Mouse (Mus musculus) MEL (cell line): Measurements from ENCODE around the gene Mrpl53.

Experiments
- BHLHE40 ChIP-seq: IDR thresholded peaks from 2 replicates; pipeline ENCODE4 v1.6.1; 2012; ENCODE audit warnings: low read depth, mild to moderate bottlenecking, inconsistent platforms, low read length, improper control_type of control experiment, borderline replicate concordance
- CHD2 ChIP-seq: IDR thresholded peaks from 2 replicates; pipeline ENCODE4 v1.6.1; 2011; ENCODE audit warnings: low read length, improper control_type of control experiment
- CTCF ChIP-seq, 3 experiments: IDR thresholded peaks in 2 of 3; conservative IDR thresholded peaks in 1 of 3; 2 replicates each; pipeline ENCODE4 v1.5.1; 2011 to 2012; ENCODE audit warnings: low read length in 3 of 3, low read depth in 2 of 3, mild to moderate bottlenecking in 2 of 3, improper control_type of control experiment in 1 of 3, inconsistent platforms in 1 of 3, mixed read lengths in 1 of 3, moderate library complexity in 1 of 3; ENCODE audit not compliant: control insufficient read depth in 1 of 3, insufficient read depth in 1 of 3, poor library complexity in 1 of 3, severe bottlenecking in 1 of 3
- EP300 ChIP-seq, 2 experiments: IDR thresholded peaks; 2 replicates each; pipeline ENCODE4 v1.6.1; 2011; ENCODE audit warnings: improper control_type of control experiment in 2 of 2, low read length in 2 of 2, low read depth in 1 of 2, mild to moderate bottlenecking in 1 of 2
- MXI1 ChIP-seq: IDR thresholded peaks from 2 replicates; pipeline ENCODE4 v1.6.1; 2011; ENCODE audit warnings: mild to moderate bottlenecking, low read depth, low read length, improper control_type of control experiment
- MYC ChIP-seq: IDR thresholded peaks from 2 replicates; pipeline ENCODE4 v1.6.1; 2011; ENCODE audit warnings: low read depth, mild to moderate bottlenecking, low read length, improper control_type of control experiment, moderate library complexity
- NRF1 ChIP-seq: IDR thresholded peaks from 2 replicates; pipeline ENCODE4 v1.6.1; 2014; ENCODE audit warnings: low read depth, mild to moderate bottlenecking, inconsistent platforms, low read length, improper control_type of control experiment, moderate library complexity; ENCODE audit not compliant: poor library complexity, insufficient read depth, severe bottlenecking
- POLR2A ChIP-seq, 2 experiments: IDR thresholded peaks; 2 replicates each; pipeline ENCODE4 v1.6.1; 2011 to 2012; ENCODE audit warnings: low read length in 2 of 2, mild to moderate bottlenecking in 2 of 2, control low read depth in 1 of 2, improper control_type of control experiment in 1 of 2, low read depth in 1 of 2, moderate library complexity in 1 of 2; ENCODE audit not compliant: control insufficient read depth in 1 of 2, insufficient read depth in 1 of 2, poor library complexity in 1 of 2
- POLR2AphosphoS5 ChIP-seq: IDR thresholded peaks from 2 replicates; pipeline ENCODE4 v1.6.1; 2012; ENCODE audit warnings: low read depth, borderline replicate concordance, mild to moderate bottlenecking, inconsistent platforms, low read length, moderate library complexity, mixed read lengths
- USF1 ChIP-seq: IDR thresholded peaks from 2 replicates; pipeline ENCODE4 v1.6.1; 2014; ENCODE audit warnings: low read depth, mild to moderate bottlenecking, inconsistent platforms, low read length, improper control_type of control experiment, moderate library complexity
- ZC3H11A ChIP-seq: IDR thresholded peaks from 2 replicates; pipeline ENCODE4 v1.6.1; 2012; ENCODE audit warnings: low read depth, mild to moderate bottlenecking, inconsistent platforms, low read length, improper control_type of control experiment

GRCm38 (mm10) chr6:83108762-83109668 is at the start of gene Mrpl53:
- TF ChIP-seq ZC3H11A (no peak), POLR2AphosphoS5 (peak; percentile 84; the same call in 1 of the 2 replicates), CHD2 (no peak; the same call in none of the 2 replicates), NRF1 (no peak), MXI1 (no peak; the same call in 1 of the 2 replicates), EP300 (IDR thresholded peaks at IDR 0.05; ENCODE audit: low read depth in 1 of 2, low read length in 2 of 2) (no peak), POLR2A (IDR thresholded peaks at IDR 0.05; ENCODE audit: control insufficient read depth in 1 of 2, insufficient read depth in 1 of 2, low read depth in 1 of 2, low read length in 2 of 2, poor library complexity in 1 of 2) (peak; percentile 67 to 94; a peak in 3 of 4 replicates), CTCF (IDR thresholded peaks at IDR 0.05 in 2 of 3, conservative IDR thresholded peaks at IDR 0.05 in 1 of 3; ENCODE audit: control insufficient read depth in 1 of 3, insufficient read depth in 1 of 3, low read depth in 2 of 3, low read length in 3 of 3, poor library complexity in 1 of 3, severe bottlenecking in 1 of 3) (0 out of 6 replicates have a peak, but pooled peaks of 1 of the 3 experiments have one; percentile 0), BHLHE40 (no peak), USF1 (no peak), MYC (0 out of 2 replicates have a peak, but pooled peaks have one; percentile 41)
